Mouse (Mus musculus): ENCODE measurements at regions not wholly inside any gene's neighbourhood (a gene's known extent, or its start where the extent isn't known, plus 50 kb on each side); places are given as distances from the start of the nearest gene placed in this dataset.

- Histone ChIP-seq H3K27ac (replicated peaks) (no peak overlapping the region), H3K4me2 (no peak overlapping the region), H3K27me3 (no peaks in the 10 kb centered on the region), H3K9me3 (no peaks in the 10 kb centered on the region), H3K36me3 (no peaks in the 10 kb centered on the region), H3K9ac (no peak overlapping the region), H3K4me1 (replicated peaks) (no peaks in the 10 kb centered on the region), H3K4me3 (no peak overlapping the region)
- ATAC-seq (ENCODE audit: low FRiP score, low read depth), result no peak
These were observed 180.2 kb upstream of the Ppfia2 start for GRCm38 (mm10) chr10:106289951-106290350.

- no peak overlapping the region for H3K4me2 ChIP-seq
- no peaks in the 10 kb centered on the region for H3K27me3 ChIP-seq
- no peak for ATAC-seq (ENCODE audit: low FRiP score, low read depth)
- no peaks in the 10 kb centered on the region for H3K4me1 ChIP-seq (replicated peaks)
- H3K27ac ChIP-seq (replicated peaks), result no peak overlapping the region
- no peak overlapping the region for H3K4me3 ChIP-seq
- H3K9ac ChIP-seq, result no peak overlapping the region
- 79% methylated on average over 2 of the region's 2 CpGs for WGBS
- H3K36me3 ChIP-seq, result no peaks in the 10 kb centered on the region
- no peaks in the 10 kb centered on the region for H3K9me3 ChIP-seq
These were observed 179.4 kb upstream of the Ppfia2 start for GRCm38 (mm10) chr10:106290736-106291135.

- ATAC-seq (ENCODE audit: low FRiP score, low read depth), result no peak
- H3K4me2 ChIP-seq, result no peak overlapping the region
- no peak overlapping the region for H3K9ac ChIP-seq
- WGBS, result 82% methylated on average over 5 of the region's 5 CpGs
- H3K4me3 ChIP-seq, result no peak overlapping the region
- no peaks in the 10 kb centered on the region for H3K36me3 ChIP-seq
- H3K27me3 ChIP-seq, result no peaks in the 10 kb centered on the region
- no peak overlapping the region for H3K27ac ChIP-seq (replicated peaks)
- H3K4me1 ChIP-seq (replicated peaks), result no peaks in the 10 kb centered on the region
- 0 out of 2 replicates have a peak, but pooled peaks cover 5% of the 10 kb centered on the region for H3K9me3 ChIP-seq
These were observed 174.6 kb upstream of the Ppfia2 start for GRCm38 (mm10) chr10:106295501-106295900.

- no peak for ATAC-seq (ENCODE audit: low FRiP score, low read depth)
These were observed 135.0 kb upstream of the Ppfia2 start for GRCm38 (mm10) chr10:106335166-106335565.

GRCm38 (mm10) chr10:106351663-106352062, 118.5 kb upstream of the Ppfia2 start:
- no CpG with 5 or more reads among the region's 1 CpGs for WGBS
- H3K4me2 ChIP-seq, result no peak overlapping the region
- H3K36me3 ChIP-seq, result no peaks in the 10 kb centered on the region
- H3K27ac ChIP-seq (replicated peaks), result no peak overlapping the region
- no peaks in the 10 kb centered on the region for H3K4me1 ChIP-seq (replicated peaks)
- no peaks in the 10 kb centered on the region for H3K9me3 ChIP-seq
- H3K9ac ChIP-seq, result no peak overlapping the region
- no peaks in the 10 kb centered on the region for H3K27me3 ChIP-seq
- H3K4me3 ChIP-seq, result no peak overlapping the region
- ATAC-seq (ENCODE audit: low FRiP score, low read depth), result no peak

More at GRCm38 (mm10) chr10:106335166-106335565, 135.0 kb upstream of the Ppfia2 start:
- no peaks in the 10 kb centered on the region for H3K4me1 ChIP-seq (replicated peaks)
- no peak overlapping the region for H3K4me2 ChIP-seq
- H3K27ac ChIP-seq (replicated peaks), result no peak overlapping the region
- no peaks in the 10 kb centered on the region for H3K27me3 ChIP-seq
- no peaks in the 10 kb centered on the region for H3K9me3 ChIP-seq
- H3K36me3 ChIP-seq, result no peaks in the 10 kb centered on the region
- H3K4me3 ChIP-seq, result no peak overlapping the region
- H3K9ac ChIP-seq, result no peak overlapping the region
- WGBS, result 96% methylated on average over 1 of the region's 1 CpGs

GRCm38 (mm10) chr10:106375653-106376052, 94.5 kb upstream of the Ppfia2 start:
- Histone ChIP-seq H3K36me3 (no peaks in the 10 kb centered on the region), H3K4me2 (no peak overlapping the region), H3K4me1 (replicated peaks) (no peaks in the 10 kb centered on the region), H3K9ac (no peak overlapping the region), H3K4me3 (no peak overlapping the region), H3K27me3 (no peaks in the 10 kb centered on the region), H3K9me3 (no peaks in the 10 kb centered on the region), H3K27ac (replicated peaks) (no peak overlapping the region)
- 78% methylated on average over 1 of the region's 1 CpGs for WGBS
- ATAC-seq (ENCODE audit: low FRiP score, low read depth), result no peak

- H3K4me1 ChIP-seq (replicated peaks), result no peaks in the 10 kb centered on the region
- H3K27me3 ChIP-seq, result no peaks in the 10 kb centered on the region
- no peak for ATAC-seq (ENCODE audit: low FRiP score, low read depth)
- H3K4me3 ChIP-seq, result no peak overlapping the region
- H3K27ac ChIP-seq (replicated peaks), result no peak overlapping the region
- H3K9ac ChIP-seq, result no peak overlapping the region
- no peak overlapping the region for H3K4me2 ChIP-seq
- no peaks in the 10 kb centered on the region for H3K9me3 ChIP-seq
- WGBS, result 74% methylated on average over 3 of the region's 3 CpGs
- no peaks in the 10 kb centered on the region for H3K36me3 ChIP-seq
These were observed 94.0 kb upstream of the Ppfia2 start for GRCm38 (mm10) chr10:106376161-106376560.

- ATAC-seq (ENCODE audit: low FRiP score, low read depth), result no peak
- Histone ChIP-seq H3K36me3 (no peaks in the 10 kb centered on the region), H3K27ac (replicated peaks) (no peak overlapping the region), H3K9ac (no peak overlapping the region), H3K27me3 (no peaks in the 10 kb centered on the region), H3K4me1 (replicated peaks) (no peaks in the 10 kb centered on the region), H3K4me2 (no peak overlapping the region), H3K4me3 (no peak overlapping the region), H3K9me3 (no peaks in the 10 kb centered on the region)
- 51% methylated on average over 2 of the region's 2 CpGs for WGBS
These were observed 89.5 kb upstream of the Ppfia2 start for GRCm38 (mm10) chr10:106380628-106381027.

- 84% methylated on average over 3 of the region's 3 CpGs for WGBS
- no peak overlapping the region for H3K4me3 ChIP-seq
- H3K4me1 ChIP-seq (replicated peaks), result no peaks in the 10 kb centered on the region
- H3K9me3 ChIP-seq, result no peaks in the 10 kb centered on the region
- H3K27me3 ChIP-seq, result no peaks in the 10 kb centered on the region
- H3K9ac ChIP-seq, result no peak overlapping the region
- no peak overlapping the region for H3K4me2 ChIP-seq
- H3K36me3 ChIP-seq, result no peaks in the 10 kb centered on the region
- ATAC-seq (ENCODE audit: low FRiP score, low read depth), result no peak
- H3K27ac ChIP-seq (replicated peaks), result no peak overlapping the region
These were observed 61.4 kb upstream of the Ppfia2 start for GRCm38 (mm10) chr10:106408705-106409104.

GRCm38 (mm10) chr10:106413181-106413580, 57.0 kb upstream of the Ppfia2 start:
- Histone ChIP-seq H3K36me3 (no peaks in the 10 kb centered on the region), H3K4me1 (replicated peaks) (no peaks in the 10 kb centered on the region), H3K4me2 (no peak overlapping the region), H3K9me3 (no peaks in the 10 kb centered on the region), H3K27ac (replicated peaks) (no peak overlapping the region), H3K9ac (no peak overlapping the region), H3K4me3 (no peak overlapping the region), H3K27me3 (no peaks in the 10 kb centered on the region)
- 77% methylated on average over 4 of the region's 4 CpGs for WGBS
- no peak for ATAC-seq (ENCODE audit: low FRiP score, low read depth)

- Histone ChIP-seq H3K4me1 (replicated peaks) (no peaks in the 10 kb centered on the region), H3K4me2 (no peak overlapping the region), H3K27ac (replicated peaks) (no peak overlapping the region), H3K9me3 (no peaks in the 10 kb centered on the region), H3K9ac (no peak overlapping the region), H3K4me3 (no peak overlapping the region), H3K36me3 (no peaks in the 10 kb centered on the region), H3K27me3 (no peaks in the 10 kb centered on the region)
- 85% methylated on average over 1 of the region's 1 CpGs for WGBS
- ATAC-seq (ENCODE audit: low FRiP score, low read depth), result no peak
These were observed 55.1 kb upstream of the Ppfia2 start for GRCm38 (mm10) chr10:106414990-106415389.

- Histone ChIP-seq H3K4me1 (replicated peaks) (no peaks in the 10 kb centered on the region), H3K4me3 (no peak overlapping the region), H3K36me3 (no peaks in the 10 kb centered on the region), H3K4me2 (no peak overlapping the region), H3K9me3 (no peaks in the 10 kb centered on the region), H3K27ac (replicated peaks) (no peak overlapping the region), H3K9ac (no peak overlapping the region), H3K27me3 (no peaks in the 10 kb centered on the region)
- no peak for ATAC-seq (ENCODE audit: low FRiP score, low read depth)
These were observed 53.0 kb upstream of the Ppfia2 start for GRCm38 (mm10) chr10:106417156-106417555.

All from hindbrain, embryonic 15.5 days (tissue).